Mouse (Mus musculus): ENCODE measurements at regions not wholly inside any gene's neighbourhood (a gene's known extent, or its start where the extent isn't known, plus 50 kb on each side); places are given as distances from the start of the nearest gene placed in this dataset.

DNA sequence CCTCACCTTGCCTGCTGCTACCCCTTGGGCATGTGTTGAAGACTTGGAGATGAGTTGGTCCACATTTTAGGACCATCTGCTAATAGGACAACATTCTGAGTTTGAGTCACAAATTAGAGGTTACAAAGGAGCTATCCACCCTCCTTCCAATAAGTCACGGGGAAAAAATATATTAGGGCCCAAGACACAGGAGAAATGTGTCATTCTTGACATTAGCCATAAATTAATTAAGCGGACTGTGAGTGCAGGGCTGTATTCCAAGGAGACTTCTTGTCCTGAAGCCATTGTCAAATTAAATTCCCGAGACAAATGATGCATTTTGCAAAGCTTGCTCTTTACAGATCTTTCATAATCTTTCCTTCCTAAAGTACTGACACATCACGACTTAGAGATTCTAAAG lies 79.2 kb downstream of the 1700020N01Rik start:
- H3K9me3 ChIP-seq (replicated peaks), result no peaks in the 10 kb centered on the region
- no peaks in the 10 kb centered on the region; the same call in 1 of the 2 replicates for H3K4me1 ChIP-seq (ENCODE audit: insufficient read depth, low read depth, low read length)
- ATAC-seq (ENCODE audit: extremely low read depth, insufficient number of reproducible peaks, low FRiP score, poor library complexity, severe bottlenecking) (no peak), DNase-seq (ENCODE audit: low spot score) (no peak)
- TF ChIP-seq GATA2 (IDR thresholded peaks at IDR 0.05; ENCODE audit: borderline replicate concordance, low read depth, low read length), result no peak
- TF ChIP-seq CTCF (IDR thresholded peaks at IDR 0.05; ENCODE audit: low read depth, low read length), result no peak
- TF ChIP-seq POLR2AphosphoS5 (IDR thresholded peaks at IDR 0.05; ENCODE audit: insufficient replicate concordance, low read depth, low read length), result no peak
- TF ChIP-seq TAL1 (conservative IDR thresholded peaks at IDR 0.05; ENCODE audit: low read depth, low read length), result no peak
- TF ChIP-seq GATA1 (IDR thresholded peaks at IDR 0.05; ENCODE audit: borderline replicate concordance, low read length), result no peak
- no peak overlapping the region for H3K4me3 ChIP-seq (ENCODE audit: low read depth, low read length)
- H3K36me3 ChIP-seq (replicated peaks), result no peaks in the 10 kb centered on the region
- 0 out of 2 replicates have a peak, but pooled peaks cover under 1% of the 10 kb centered on the region for H3K27me3 ChIP-seq (ENCODE audit: insufficient read depth, low read length)

DNA sequence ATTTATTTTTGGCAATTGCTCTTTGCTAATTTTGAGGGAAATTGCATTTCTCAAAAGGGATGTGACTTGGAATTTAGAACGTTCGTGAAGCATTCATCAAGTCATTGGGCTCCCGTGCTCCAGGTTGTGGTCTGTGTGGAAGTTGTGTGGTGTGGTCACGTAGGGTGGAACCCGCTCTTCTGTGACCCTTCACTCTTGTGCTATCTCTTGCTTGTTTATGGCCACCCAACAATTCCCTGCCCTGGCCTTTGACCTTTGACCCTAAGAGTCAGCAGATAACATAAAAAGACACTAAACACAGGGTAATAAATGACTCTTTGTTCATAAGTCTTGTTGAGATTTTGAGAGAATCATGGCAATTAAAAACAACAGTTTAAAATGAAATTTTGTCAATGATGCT lies 79.7 kb downstream of the 1700020N01Rik start:
- Histone ChIP-seq H3K4me1 (ENCODE audit: insufficient read depth, low read depth, low read length) (no peaks in the 10 kb centered on the region; the same call in 1 of the 2 replicates), H3K27me3 (ENCODE audit: insufficient read depth, low read length) (0 out of 2 replicates have a peak, but pooled peaks cover 2% of the 10 kb centered on the region), H3K4me3 (ENCODE audit: low read depth, low read length) (no peak overlapping the region), H3K36me3 (replicated peaks) (no peaks in the 10 kb centered on the region), H3K9me3 (replicated peaks) (no peaks in the 10 kb centered on the region)
- DNase-seq (ENCODE audit: low spot score), result no peak
- TF ChIP-seq GATA2 (IDR thresholded peaks at IDR 0.05; ENCODE audit: borderline replicate concordance, low read depth, low read length) (no peak), CTCF (IDR thresholded peaks at IDR 0.05; ENCODE audit: low read depth, low read length) (no peak), TAL1 (conservative IDR thresholded peaks at IDR 0.05; ENCODE audit: low read depth, low read length) (no peak), POLR2AphosphoS5 (IDR thresholded peaks at IDR 0.05; ENCODE audit: insufficient replicate concordance, low read depth, low read length) (no peak), GATA1 (IDR thresholded peaks at IDR 0.05; ENCODE audit: borderline replicate concordance, low read length) (no peak)
- no peak for ATAC-seq (ENCODE audit: extremely low read depth, insufficient number of reproducible peaks, low FRiP score, poor library complexity, severe bottlenecking)

DNA sequence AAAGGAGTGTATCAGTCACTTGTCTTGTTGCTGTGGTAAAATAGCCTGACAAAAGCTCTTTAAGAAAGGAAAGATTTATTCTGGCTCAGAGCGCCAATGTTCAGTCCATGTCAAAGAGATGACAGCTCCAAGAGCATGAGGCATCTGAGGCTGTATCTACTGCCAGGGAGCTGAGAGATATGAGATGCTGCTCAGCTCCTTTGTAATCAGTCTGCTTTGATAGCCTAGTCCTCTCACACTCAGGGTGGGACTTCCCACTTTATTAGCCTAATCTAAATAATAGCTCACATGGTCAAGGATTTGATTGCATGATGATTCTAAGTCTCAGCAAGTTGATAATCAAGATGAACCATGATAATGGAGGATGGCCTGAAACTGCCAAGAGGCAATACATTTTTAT lies 80.9 kb downstream of the 1700020N01Rik start:
- H3K36me3 ChIP-seq (replicated peaks), result no peaks in the 10 kb centered on the region
- H3K9me3 ChIP-seq (replicated peaks), result no peaks in the 10 kb centered on the region
- no peak for ATAC-seq (ENCODE audit: extremely low read depth, insufficient number of reproducible peaks, low FRiP score, poor library complexity, severe bottlenecking)

DNA sequence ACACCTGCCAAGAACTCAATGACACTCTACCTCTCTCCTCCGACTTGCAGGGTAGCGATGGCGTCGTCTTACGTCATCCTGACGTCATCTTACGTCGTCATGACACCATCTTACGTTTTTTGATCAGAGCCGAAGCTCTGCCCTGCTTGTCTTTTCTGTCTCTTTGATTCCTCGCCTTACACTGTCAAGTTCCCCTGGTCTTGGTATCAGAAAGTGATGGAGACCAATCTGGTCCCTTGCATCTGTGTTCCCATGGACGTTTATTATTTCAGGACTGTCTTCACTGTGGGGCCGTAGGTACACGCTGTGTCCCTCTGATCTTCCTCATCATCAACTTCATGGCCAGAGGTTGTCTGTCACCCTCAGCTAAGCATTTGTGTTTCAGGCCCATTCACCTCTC lies 82.8 kb downstream of the 1700020N01Rik start:
- H3K9me3 ChIP-seq (replicated peaks), result no peaks in the 10 kb centered on the region
- no peak for ATAC-seq (ENCODE audit: extremely low read depth, insufficient number of reproducible peaks, low FRiP score, poor library complexity, severe bottlenecking)
- H3K36me3 ChIP-seq (replicated peaks), result no peaks in the 10 kb centered on the region
- DNase-seq (ENCODE audit: low spot score), result no peak
- H3K4me3 ChIP-seq (ENCODE audit: low read depth, low read length), result no peak overlapping the region
- H3K4me1 ChIP-seq (ENCODE audit: insufficient read depth, low read depth, low read length), result no peaks in the 10 kb centered on the region; the same call in 1 of the 2 replicates
- H3K27me3 ChIP-seq (ENCODE audit: insufficient read depth, low read length), result 0 out of 2 replicates have a peak, but pooled peaks cover 2% of the 10 kb centered on the region
- no peak for TF ChIP-seq GATA2 (IDR thresholded peaks at IDR 0.05; ENCODE audit: borderline replicate concordance, low read depth, low read length)
- TF ChIP-seq CTCF (IDR thresholded peaks at IDR 0.05; ENCODE audit: low read depth, low read length), result no peak
- no peak for TF ChIP-seq POLR2AphosphoS5 (IDR thresholded peaks at IDR 0.05; ENCODE audit: insufficient replicate concordance, low read depth, low read length)
- TF ChIP-seq GATA1 (IDR thresholded peaks at IDR 0.05; ENCODE audit: borderline replicate concordance, low read length), result no peak
- no peak for TF ChIP-seq TAL1 (conservative IDR thresholded peaks at IDR 0.05; ENCODE audit: low read depth, low read length)

More for the DNA sequence above, 80.9 kb downstream of the 1700020N01Rik start:
- TF ChIP-seq GATA1 (IDR thresholded peaks at IDR 0.05; ENCODE audit: borderline replicate concordance, low read length) (no peak), CTCF (IDR thresholded peaks at IDR 0.05; ENCODE audit: low read depth, low read length) (no peak), POLR2AphosphoS5 (IDR thresholded peaks at IDR 0.05; ENCODE audit: insufficient replicate concordance, low read depth, low read length) (no peak), GATA2 (IDR thresholded peaks at IDR 0.05; ENCODE audit: borderline replicate concordance, low read depth, low read length) (no peak), TAL1 (conservative IDR thresholded peaks at IDR 0.05; ENCODE audit: low read depth, low read length) (no peak)
- no peak overlapping the region for H3K4me3 ChIP-seq (ENCODE audit: low read depth, low read length)
- DNase-seq (ENCODE audit: low spot score), result no peak
- 0 out of 2 replicates have a peak, but pooled peaks cover 2% of the 10 kb centered on the region for H3K27me3 ChIP-seq (ENCODE audit: insufficient read depth, low read length)
- no peaks in the 10 kb centered on the region; the same call in 1 of the 2 replicates for H3K4me1 ChIP-seq (ENCODE audit: insufficient read depth, low read depth, low read length)

GRCm38 (mm10) chr10:21677911-21678310 lies 85.0 kb downstream of the 1700020N01Rik start:
- ATAC-seq (ENCODE audit: extremely low read depth, insufficient number of reproducible peaks, low FRiP score, poor library complexity, severe bottlenecking) (no peak), DNase-seq (ENCODE audit: low spot score) (no peak)
- no peak for TF ChIP-seq CTCF (IDR thresholded peaks at IDR 0.05; ENCODE audit: low read depth, low read length)
- no peak for TF ChIP-seq GATA2 (IDR thresholded peaks at IDR 0.05; ENCODE audit: borderline replicate concordance, low read depth, low read length)
- TF ChIP-seq POLR2AphosphoS5 (IDR thresholded peaks at IDR 0.05; ENCODE audit: insufficient replicate concordance, low read depth, low read length), result no peak
- no peak for TF ChIP-seq GATA1 (IDR thresholded peaks at IDR 0.05; ENCODE audit: borderline replicate concordance, low read length)
- no peak for TF ChIP-seq TAL1 (conservative IDR thresholded peaks at IDR 0.05; ENCODE audit: low read depth, low read length)
- peaks cover 3% of the 10 kb centered on the region; the same call in 1 of the 2 replicates for H3K4me1 ChIP-seq (ENCODE audit: insufficient read depth, low read depth, low read length)
- H3K36me3 ChIP-seq (replicated peaks), result no peaks in the 10 kb centered on the region
- 0 out of 2 replicates have a peak, but pooled peaks cover 2% of the 10 kb centered on the region for H3K27me3 ChIP-seq (ENCODE audit: insufficient read depth, low read length)
- H3K4me3 ChIP-seq (ENCODE audit: low read depth, low read length), result no peak overlapping the region
- H3K9me3 ChIP-seq (replicated peaks), result no peaks in the 10 kb centered on the region

- H3K4me1 ChIP-seq (ENCODE audit: insufficient read depth, low read depth, low read length), result peaks cover 3% of the 10 kb centered on the region; the same call in 1 of the 2 replicates
- no peaks in the 10 kb centered on the region for H3K36me3 ChIP-seq (replicated peaks)
- no peak for DNase-seq (ENCODE audit: low spot score)
- no peak overlapping the region for H3K4me3 ChIP-seq (ENCODE audit: low read depth, low read length)
- ATAC-seq (ENCODE audit: extremely low read depth, insufficient number of reproducible peaks, low FRiP score, poor library complexity, severe bottlenecking), result no peak
- TF ChIP-seq CTCF (IDR thresholded peaks at IDR 0.05; ENCODE audit: low read depth, low read length) (no peak), POLR2AphosphoS5 (IDR thresholded peaks at IDR 0.05; ENCODE audit: insufficient replicate concordance, low read depth, low read length) (no peak), TAL1 (conservative IDR thresholded peaks at IDR 0.05; ENCODE audit: low read depth, low read length) (no peak), GATA2 (IDR thresholded peaks at IDR 0.05; ENCODE audit: borderline replicate concordance, low read depth, low read length) (no peak), GATA1 (IDR thresholded peaks at IDR 0.05; ENCODE audit: borderline replicate concordance, low read length) (no peak)
- H3K9me3 ChIP-seq (replicated peaks), result no peaks in the 10 kb centered on the region
- 0 out of 2 replicates have a peak, but pooled peaks cover 2% of the 10 kb centered on the region for H3K27me3 ChIP-seq (ENCODE audit: insufficient read depth, low read length)
Observed at GRCm38 (mm10) chr10:21678372-21678771, 85.4 kb downstream of the 1700020N01Rik start.
